Mouse (Mus musculus) lung, embryonic 15.5 days (tissue): ENCODE results near the gene Gas7. TPM values are rescaled to one million over a fixed set of nuclear protein-coding genes. Genes with fewer than 3 reads are reported as not detected.

Experiments used
- ATAC-seq: fragments of 200-750 bp; cut with Nextera tagmentation; 2 replicates; pipeline ENCODE4 v1.8.0; 2017; ENCODE audit warnings: moderate number of reproducible peaks, borderline replicate concordance; ENCODE audit not compliant: low FRiP score, low TSS enrichment; ENCODE audit errors: extremely low read depth
- H3K27ac ChIP-seq: fragments of 300-500 bp; sonication (generic); 2 replicates; pipeline ENCODE4 v1.5.1; 2015; ENCODE audit warnings: moderate library complexity, mild to moderate bottlenecking, inconsistent platforms
- H3K27me3 ChIP-seq: fragments of 300-500 bp; sonication (generic); 2 replicates; pipeline ENCODE4 v1.6.1; 2015; ENCODE audit warnings: inconsistent platforms
- H3K36me3 ChIP-seq: fragments of 300-500 bp; sonication (generic); 2 replicates; pipeline ENCODE4 v1.6.1; 2015; ENCODE audit warnings: inconsistent platforms
- H3K4me1 ChIP-seq: fragments of 300-500 bp; sonication (generic); 2 replicates; pipeline ENCODE4 v1.6.1; 2015; ENCODE audit warnings: inconsistent platforms
- H3K4me2 ChIP-seq: fragments of 300-500 bp; sonication (generic); 2 replicates; pipeline ENCODE4 v1.6.1; 2015; ENCODE audit warnings: inconsistent platforms, mild to moderate bottlenecking, moderate library complexity
- H3K4me3 ChIP-seq: fragments of 300-500 bp; sonication (generic); 2 replicates; pipeline ENCODE4 v1.5.1; 2015; ENCODE audit warnings: mild to moderate bottlenecking, inconsistent platforms
- H3K9ac ChIP-seq: fragments of 300-500 bp; sonication (generic); 2 replicates; pipeline ENCODE4 v1.6.1; 2015; ENCODE audit warnings: inconsistent platforms
- H3K9me3 ChIP-seq: fragments of 300-500 bp; sonication (generic); 2 replicates; pipeline ENCODE4 v1.6.1; 2016; ENCODE audit warnings: inconsistent platforms
- WGBS: fragments of 180-500 bp; shearing (Covaris S2); methylation state at CpG from one replicate; pipeline ENCODE4 v1.1.7; 2015; 5-methylcytosine and 5-hydroxymethylcytosine counted together
- polyA plus RNA-seq: library from polyadenylated mRNA; unstranded; fragments of >200 nt; fragmentation: Nextera tagmentation; extraction: Ambion mirVana; gene quantifications from 2 replicates; pipeline ENCODE4 v1.2.1, GENCODE M21; 2015

Gene Gas7
- polyA plus RNA-seq, 1 experiment from 2014 or later = 11.7 TPM

DNA sequence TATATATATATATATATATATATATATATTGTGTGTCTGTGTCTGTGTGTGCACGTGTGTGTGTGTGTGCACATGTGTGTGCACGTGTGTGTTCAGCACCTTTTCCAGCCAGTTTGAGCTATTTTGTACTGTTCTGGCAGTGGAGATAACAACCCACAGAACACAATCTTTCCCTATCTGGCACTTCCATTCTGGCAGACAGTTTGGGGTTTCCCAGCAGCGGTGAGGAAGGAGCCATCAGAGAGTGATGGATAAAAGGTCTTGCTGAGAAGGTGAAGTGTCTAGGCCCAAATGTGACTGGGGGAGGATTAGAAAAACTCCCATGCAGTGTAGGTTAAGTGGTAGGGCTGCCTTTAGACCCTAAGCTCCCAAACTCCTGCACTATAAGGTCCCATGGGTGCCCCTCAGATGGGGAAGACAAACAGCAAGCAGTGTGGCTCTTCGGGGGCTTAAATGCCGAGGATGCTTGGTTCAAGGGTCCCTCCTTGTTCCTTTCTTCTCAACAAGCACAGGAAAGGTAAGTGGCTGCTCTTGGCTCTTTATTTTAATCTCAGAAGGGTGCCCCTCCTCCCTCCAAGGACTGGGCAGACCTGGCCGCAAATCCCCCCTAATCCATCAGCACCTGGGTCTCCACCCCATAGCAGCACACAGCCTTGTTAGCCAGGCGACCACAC, 239.6 kb downstream of the Gas7 start, which contains the start of gene Rcvrn:
Gene Rcvrn, plus strand, starts transcription at position 624 of the 674 bp plus-strand sequence.
- WGBS = 60% methylated on average over 7 of the region's 7 CpGs
- no peaks in the 10 kb centered on the region for H3K9me3 ChIP-seq
- no peak within 1 kb of the TSS for H3K4me2 ChIP-seq
- H3K4me3 ChIP-seq = no peak within 1 kb of the TSS
- H3K27ac ChIP-seq = no peak within 1 kb of the TSS
- ATAC-seq = no peak
- H3K27me3 ChIP-seq = no peaks in the 10 kb centered on the region
- no peaks in the 10 kb centered on the region for H3K36me3 ChIP-seq
- no peak within 1 kb of the TSS for H3K9ac ChIP-seq
- no peaks in the 10 kb centered on the region for H3K4me1 ChIP-seq

DNA sequence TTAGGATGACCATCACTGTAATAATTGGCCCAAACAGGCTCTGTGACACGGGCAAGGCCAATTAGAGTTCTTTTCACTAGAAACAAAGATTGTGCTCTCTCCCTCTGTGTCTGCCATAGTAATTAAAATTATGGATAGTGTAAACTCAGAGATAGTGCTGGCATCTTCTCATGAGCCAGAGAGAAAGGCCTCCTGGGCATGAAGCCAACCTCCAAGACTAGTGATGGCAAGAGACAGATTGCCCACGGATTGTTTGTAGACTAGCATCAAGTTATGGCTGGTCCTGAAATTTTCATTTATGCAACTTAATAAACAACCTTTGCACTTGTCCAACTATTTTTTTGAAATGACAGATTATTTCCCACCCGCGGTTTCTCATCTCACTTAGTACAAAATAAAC, 257.7 kb downstream of the Gas7 start:
- Histone ChIP-seq H3K4me1 (no peaks in the 10 kb centered on the region), H3K27me3 (no peaks in the 10 kb centered on the region), H3K4me3 (no peak overlapping the region), H3K27ac (no peak overlapping the region), H3K9ac (no peak overlapping the region), H3K36me3 (no peaks in the 10 kb centered on the region), H3K4me2 (no peak overlapping the region), H3K9me3 (no peaks in the 10 kb centered on the region)
- WGBS = 53% methylated on average over 4 of the region's 4 CpGs
- ATAC-seq = no peak

DNA sequence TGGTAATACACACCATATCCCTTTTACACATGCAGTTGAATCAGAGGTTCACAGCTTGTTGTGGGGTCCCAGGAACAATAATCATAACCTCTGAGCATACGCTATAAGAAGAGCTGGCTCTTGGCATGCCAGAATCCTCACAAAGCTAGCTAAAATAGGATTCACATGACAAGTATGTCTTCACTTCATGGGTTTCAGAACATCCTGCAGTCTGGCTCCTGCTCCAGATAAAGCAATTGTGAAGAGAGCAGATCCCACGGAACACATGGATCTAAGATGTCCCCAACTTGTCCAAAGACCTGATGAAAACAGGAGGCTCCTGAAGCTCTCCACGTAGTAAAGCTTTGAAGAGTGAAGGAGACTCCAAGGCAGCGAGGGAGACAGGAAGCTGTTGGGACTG, 260.1 kb downstream of the Gas7 start:
- H3K27me3 ChIP-seq = no peaks in the 10 kb centered on the region
- H3K9me3 ChIP-seq = no peaks in the 10 kb centered on the region
- no peak for ATAC-seq
- H3K9ac ChIP-seq = no peak overlapping the region
- no peaks in the 10 kb centered on the region for H3K36me3 ChIP-seq
- H3K4me1 ChIP-seq = no peaks in the 10 kb centered on the region
- H3K27ac ChIP-seq = no peak overlapping the region
- H3K4me2 ChIP-seq = no peak overlapping the region
- H3K4me3 ChIP-seq = no peak overlapping the region
- 87% methylated on average over 4 of the region's 4 CpGs for WGBS

DNA sequence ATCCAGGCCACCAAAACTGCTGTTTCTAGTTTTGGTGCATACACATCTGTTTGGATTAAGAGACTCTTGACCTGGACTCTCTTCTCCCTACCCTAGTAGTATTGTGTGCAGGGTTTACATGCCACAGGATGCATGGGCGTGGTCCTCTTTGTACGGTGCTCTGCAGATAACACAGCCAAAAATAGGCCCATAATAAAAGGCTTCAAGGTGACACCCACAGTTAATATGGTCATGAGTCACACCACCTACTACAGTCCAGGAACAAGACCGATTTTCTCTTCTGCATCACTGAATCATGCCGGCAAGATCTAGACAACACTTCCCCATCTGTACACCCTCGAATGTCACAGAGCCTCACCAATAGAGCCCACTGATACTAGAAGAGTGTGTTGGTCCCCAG, 266.2 kb downstream of the Gas7 start:
- ATAC-seq = no peak
- Histone ChIP-seq H3K36me3 (no peaks in the 10 kb centered on the region), H3K9ac (no peak overlapping the region), H3K27me3 (no peaks in the 10 kb centered on the region), H3K4me2 (no peak overlapping the region), H3K4me1 (no peaks in the 10 kb centered on the region), H3K27ac (no peak overlapping the region), H3K4me3 (no peak overlapping the region), H3K9me3 (no peaks in the 10 kb centered on the region)
- 86% methylated on average over 5 of the region's 5 CpGs for WGBS

DNA sequence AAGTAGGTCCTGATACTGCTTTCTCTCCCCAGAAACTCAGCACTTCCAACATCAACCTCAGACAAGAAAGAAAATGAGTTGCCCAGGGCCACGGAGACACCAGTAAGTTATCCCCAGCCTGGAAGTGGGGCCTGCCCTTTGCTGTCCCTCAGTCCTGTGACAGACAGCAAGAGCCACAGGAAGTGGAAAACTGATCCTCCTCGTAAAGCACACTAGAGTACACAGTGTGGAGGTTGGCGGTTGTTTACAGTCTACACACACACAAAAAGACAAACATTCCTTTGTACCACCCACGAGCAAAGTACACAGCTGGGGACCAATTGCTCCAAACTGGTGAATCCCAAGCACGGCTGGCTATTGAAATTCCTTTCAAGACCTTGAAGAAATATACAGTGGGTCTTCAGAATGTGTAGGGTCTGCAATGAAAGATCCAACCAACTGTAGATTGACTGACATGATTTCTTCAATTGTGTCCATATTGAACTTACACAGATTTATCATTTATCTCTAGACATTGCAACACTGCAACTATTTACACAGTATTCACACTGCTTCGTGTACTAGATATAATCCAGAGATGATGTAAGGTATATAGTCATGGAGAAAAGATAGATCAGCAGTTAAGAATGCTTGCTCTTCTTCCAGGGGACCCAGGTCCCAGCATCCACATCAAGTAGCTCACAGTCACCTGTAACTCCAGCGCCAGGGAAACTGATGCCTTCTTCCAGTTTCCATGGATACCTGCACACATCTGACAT, 267.3 kb downstream of the Gas7 start:
- H3K9ac ChIP-seq = no peak overlapping the region
- H3K4me3 ChIP-seq = no peak overlapping the region
- H3K27me3 ChIP-seq = no peaks in the 10 kb centered on the region
- no peaks in the 10 kb centered on the region for H3K36me3 ChIP-seq
- H3K4me2 ChIP-seq = no peak overlapping the region
- 36% methylated on average over 7 of the region's 7 CpGs for WGBS
- no peaks in the 10 kb centered on the region for H3K9me3 ChIP-seq
- no peaks in the 10 kb centered on the region for H3K4me1 ChIP-seq
- no peak for ATAC-seq
- H3K27ac ChIP-seq = no peak overlapping the region

GRCm38 (mm10) chr11:67723231-67724013, 268.2 kb downstream of the Gas7 start:
- Histone ChIP-seq H3K4me2 (no peak overlapping the region), H3K9ac (no peak overlapping the region), H3K4me3 (no peak overlapping the region), H3K36me3 (no peaks in the 10 kb centered on the region), H3K4me1 (no peaks in the 10 kb centered on the region), H3K27me3 (no peaks in the 10 kb centered on the region), H3K27ac (no peak overlapping the region), H3K9me3 (no peaks in the 10 kb centered on the region)
- no peak for ATAC-seq
- WGBS = 63% methylated on average over 8 of the region's 8 CpGs

DNA sequence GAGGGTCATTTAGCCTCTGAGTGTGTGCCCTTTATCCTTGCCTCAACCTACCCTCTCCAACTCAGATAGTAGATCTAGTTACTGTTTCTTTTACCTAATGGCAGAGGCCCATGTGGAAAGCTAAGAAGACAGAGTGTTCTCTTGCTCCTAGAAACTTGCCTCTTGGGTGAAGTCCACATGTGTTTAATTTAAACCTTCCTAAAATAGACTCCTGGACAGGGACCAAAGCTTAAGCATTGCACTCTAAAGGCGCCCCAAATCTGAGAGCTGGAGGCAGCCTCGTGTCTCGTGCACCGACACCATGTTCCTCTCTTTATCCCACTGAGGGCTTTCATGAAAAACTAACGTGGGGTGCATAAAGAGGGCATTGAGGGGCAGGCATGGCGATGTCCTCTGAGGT, 271.9 kb downstream of the Gas7 start:
- ATAC-seq = no peak

GRCm38 (mm10) chr11:67728726-67729125, 273.5 kb downstream of the Gas7 start:
- Histone ChIP-seq H3K9me3 (no peaks in the 10 kb centered on the region), H3K27me3 (no peaks in the 10 kb centered on the region), H3K4me1 (no peaks in the 10 kb centered on the region), H3K27ac (no peak overlapping the region), H3K9ac (no peak overlapping the region), H3K4me2 (no peak overlapping the region), H3K36me3 (no peaks in the 10 kb centered on the region), H3K4me3 (no peak overlapping the region)
- no peak for ATAC-seq

More for the DNA sequence above, 271.9 kb downstream of the Gas7 start:
- Histone ChIP-seq H3K9ac (no peak overlapping the region), H3K9me3 (no peaks in the 10 kb centered on the region), H3K4me1 (no peaks in the 10 kb centered on the region), H3K36me3 (no peaks in the 10 kb centered on the region), H3K4me3 (no peak overlapping the region), H3K27ac (no peak overlapping the region), H3K4me2 (no peak overlapping the region), H3K27me3 (no peaks in the 10 kb centered on the region)
- 72% methylated on average over 6 of the region's 6 CpGs for WGBS

GRCm38 (mm10) chr11:67731056-67731455, 275.8 kb downstream of the Gas7 start:
- no peaks in the 10 kb centered on the region for H3K27me3 ChIP-seq
- no peak overlapping the region for H3K9ac ChIP-seq
- H3K9me3 ChIP-seq = no peaks in the 10 kb centered on the region
- 90% methylated on average over 2 of the region's 2 CpGs for WGBS
- no peak overlapping the region for H3K4me2 ChIP-seq
- no peak overlapping the region for H3K27ac ChIP-seq
- no peaks in the 10 kb centered on the region for H3K4me1 ChIP-seq
- H3K36me3 ChIP-seq = no peaks in the 10 kb centered on the region
- no peak overlapping the region for H3K4me3 ChIP-seq
- ATAC-seq = no peak

DNA sequence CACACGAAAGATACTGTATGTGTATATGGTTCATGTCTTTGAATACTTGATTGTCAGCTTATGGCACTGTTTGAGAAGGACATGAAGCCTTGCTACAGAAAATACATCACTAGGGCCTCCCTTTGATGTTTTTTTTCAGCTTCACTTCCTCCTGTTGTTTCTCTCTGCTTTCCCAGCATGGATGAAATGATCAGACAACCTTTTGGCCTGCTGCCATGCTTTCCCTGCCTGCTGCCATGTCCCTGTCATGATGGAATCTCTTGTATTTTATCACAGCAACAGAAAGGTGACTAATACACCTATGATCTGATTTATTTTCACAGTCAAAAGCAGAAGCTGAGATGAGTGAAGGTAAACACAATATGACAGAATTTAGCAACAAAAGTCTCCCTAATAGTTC, 278.5 kb downstream of the Gas7 start:
- H3K4me3 ChIP-seq = no peak overlapping the region
- H3K36me3 ChIP-seq = no peaks in the 10 kb centered on the region
- no peak overlapping the region for H3K27ac ChIP-seq
- no peaks in the 10 kb centered on the region for H3K9me3 ChIP-seq
- H3K4me1 ChIP-seq = no peaks in the 10 kb centered on the region; the same call in 1 of the 2 replicates
- no peak for ATAC-seq
- no peak overlapping the region for H3K9ac ChIP-seq
- no peaks in the 10 kb centered on the region for H3K27me3 ChIP-seq
- no peak overlapping the region for H3K4me2 ChIP-seq
- 44% methylated on average over 1 of the region's 1 CpGs for WGBS

DNA sequence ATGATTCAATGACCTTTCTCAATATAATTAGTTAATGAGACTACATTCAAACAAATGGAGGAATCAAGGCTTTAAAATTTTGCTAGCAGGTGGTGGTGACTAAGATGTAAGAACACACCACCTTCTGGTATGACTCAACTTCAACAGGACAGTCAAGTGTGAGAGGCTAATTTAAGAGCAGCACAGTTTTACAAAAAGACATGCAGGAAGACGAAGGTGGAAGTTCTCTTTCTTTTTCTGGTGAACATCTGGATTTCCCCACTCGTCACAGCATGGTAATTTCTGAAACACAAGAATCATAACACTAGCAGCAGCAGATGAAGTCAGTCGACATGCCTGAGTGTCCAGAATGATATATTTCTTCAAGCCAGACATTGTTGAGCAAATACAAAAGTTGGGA, 279.4 kb downstream of the Gas7 start:
- no peak for ATAC-seq
- peaks cover 4% of the 10 kb centered on the region; the same call in 1 of the 2 replicates for H3K4me1 ChIP-seq
- 57% methylated on average over 3 of the region's 3 CpGs for WGBS
- no peak overlapping the region for H3K4me2 ChIP-seq
- H3K36me3 ChIP-seq = no peaks in the 10 kb centered on the region
- H3K9me3 ChIP-seq = no peaks in the 10 kb centered on the region
- H3K9ac ChIP-seq = no peak overlapping the region
- no peaks in the 10 kb centered on the region for H3K27me3 ChIP-seq
- H3K27ac ChIP-seq = no peak overlapping the region
- H3K4me3 ChIP-seq = no peak overlapping the region

DNA sequence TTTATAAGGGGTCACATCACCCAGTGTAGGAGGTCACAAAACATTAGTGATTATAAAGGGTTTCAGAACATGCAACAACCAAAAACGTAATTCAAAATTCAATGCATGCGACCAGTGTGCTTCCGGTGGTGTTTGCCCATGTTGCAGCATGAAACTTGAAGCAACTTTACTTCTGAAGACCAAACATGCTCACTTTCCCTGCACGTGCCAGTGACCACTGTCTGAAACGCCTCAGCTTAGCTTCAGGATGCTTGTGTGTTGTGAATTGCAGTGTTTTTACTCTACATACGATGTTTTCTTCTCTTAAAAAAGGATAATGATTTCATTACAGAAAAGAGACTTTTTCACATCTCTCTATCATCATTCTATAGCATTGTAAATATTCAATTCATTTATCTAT, 283.1 kb downstream of the Gas7 start:
- no peak overlapping the region for H3K4me2 ChIP-seq
- WGBS = 73% methylated on average over 6 of the region's 6 CpGs
- ATAC-seq = no peak

More for the DNA sequence above, 283.1 kb downstream of the Gas7 start:
- Histone ChIP-seq H3K27ac (no peak overlapping the region), H3K9ac (no peak overlapping the region), H3K36me3 (no peaks in the 10 kb centered on the region), H3K4me1 (peaks cover 4% of the 10 kb centered on the region; the same call in 1 of the 2 replicates), H3K27me3 (no peaks in the 10 kb centered on the region), H3K4me3 (no peak overlapping the region), H3K9me3 (no peaks in the 10 kb centered on the region)
